Mouse (Mus musculus): ENCODE measurements around the gene Faf1. TPM values are rescaled to one million over a fixed set of nuclear protein-coding genes. Genes with fewer than 3 reads are reported as not detected.

Faf1 gene
- polyA plus RNA-seq (2012; rRNA removed): 11.1 and 16.0 TPM in 2 replicates

DNA sequence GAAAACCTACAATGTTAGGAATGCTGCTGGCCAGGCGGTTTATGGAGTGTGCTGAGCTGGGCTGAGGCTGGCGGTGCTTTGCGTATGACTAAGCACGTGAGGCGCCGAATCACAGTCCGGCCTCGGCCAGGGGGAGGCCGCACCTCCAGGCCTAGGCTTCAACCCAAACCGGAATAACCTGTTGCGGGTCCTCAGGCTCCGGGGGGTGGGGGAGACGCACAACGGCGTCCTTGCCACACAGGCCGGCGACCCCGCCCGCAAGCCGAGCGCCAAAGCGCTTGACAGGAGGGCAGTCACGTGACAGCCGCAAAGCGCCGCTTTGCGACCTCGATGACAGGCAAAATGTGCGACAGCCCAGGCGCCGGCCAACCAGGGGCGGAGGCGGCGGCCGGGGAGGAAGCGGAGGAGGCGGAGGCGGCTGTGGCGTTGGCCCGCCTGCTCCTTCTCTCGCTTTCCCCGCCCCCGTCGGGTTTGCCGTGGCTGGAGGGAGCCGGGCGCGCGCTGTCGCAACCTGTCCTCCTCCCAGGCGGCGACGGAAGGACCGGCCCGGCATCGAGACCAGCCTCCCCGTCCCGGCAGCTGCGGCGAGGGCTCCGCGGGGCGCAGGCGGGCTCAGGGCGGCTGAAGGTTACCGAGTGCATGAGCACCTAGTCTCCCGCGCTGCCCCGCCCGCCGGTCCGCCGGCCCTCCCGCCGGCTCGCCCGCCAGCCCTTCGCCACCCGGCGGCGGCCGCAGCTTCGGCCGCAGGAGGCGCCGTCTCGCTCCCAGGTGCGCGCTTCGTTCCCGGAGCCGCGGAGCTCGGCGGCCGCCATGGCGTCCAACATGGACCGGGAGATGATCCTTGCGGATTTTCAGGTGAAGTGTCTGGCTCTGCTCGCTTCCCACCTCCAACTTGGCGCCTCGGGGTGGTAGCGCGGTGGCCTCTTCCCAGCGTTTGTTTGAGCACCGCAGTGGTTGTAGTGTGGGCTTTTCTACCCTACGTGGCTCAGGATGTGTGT lies at the start of gene Faf1:
Gene Faf1, plus strand, starts transcription at position 371 of the 998 bp plus-strand sequence.
- no peaks in the 10 kb centered on the region for H3K36me3 ChIP-seq (ENCODE audit: control insufficient read depth, insufficient read depth, low read length)
- under 1% methylated on average over 107 of the region's 107 CpGs for WGBS
- peak; percentile 98 for DNase-seq
- H3K4me3 ChIP-seq (ENCODE audit: control insufficient read depth, insufficient read depth, low read length): peak within 1 kb of the TSS; percentile 81
- H3K27me3 ChIP-seq (ENCODE audit: control insufficient read depth, insufficient read depth, low read length): no peaks in the 10 kb centered on the region
- no peaks in the 10 kb centered on the region for H3K4me1 ChIP-seq (replicated peaks; ENCODE audit: control insufficient read depth, insufficient read depth, low read length)
- peak within 1 kb of the TSS; percentile 73 for H3K27ac ChIP-seq (ENCODE audit: control insufficient read depth, insufficient read depth, low read length)
- TF ChIP-seq CTCF (IDR thresholded peaks at IDR 0.05; ENCODE audit: borderline replicate concordance, control insufficient read depth, extremely low read depth, insufficient read depth, low read length, poor library complexity) (peak; percentile 21; the same call in 1 of the 2 replicates), POLR2A (IDR thresholded peaks at IDR 0.05; ENCODE audit: control insufficient read depth, extremely low read depth, insufficient read depth, low read length, poor library complexity) (peak; percentile 90)

DNA sequence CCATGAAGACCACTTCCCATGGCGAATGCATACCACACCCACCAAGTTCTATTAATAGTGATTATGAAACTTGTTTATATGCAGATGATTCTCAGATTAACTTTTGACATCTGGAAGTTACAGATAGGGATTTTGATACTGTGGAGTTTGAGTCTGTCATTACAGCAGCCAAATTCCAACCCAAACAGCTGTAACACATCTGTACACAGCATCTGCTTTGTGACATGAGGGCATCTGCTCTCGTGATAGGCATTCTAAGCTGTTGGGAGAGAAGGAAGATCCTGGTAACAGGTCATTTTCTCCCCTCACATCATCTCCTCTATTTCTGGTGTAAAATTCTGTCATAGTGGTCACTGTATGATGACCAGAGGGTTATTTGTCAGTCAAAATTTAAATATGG lies 46.2 kb upstream of the Faf1 start:
- Histone ChIP-seq H3K27ac (ENCODE audit: control insufficient read depth, insufficient read depth, low read length) (no peak overlapping the region), H3K36me3 (ENCODE audit: control insufficient read depth, insufficient read depth, low read length) (no peaks in the 10 kb centered on the region), H3K4me3 (ENCODE audit: control insufficient read depth, insufficient read depth, low read length) (no peak overlapping the region), H3K27me3 (ENCODE audit: control insufficient read depth, insufficient read depth, low read length) (no peaks in the 10 kb centered on the region), H3K4me1 (replicated peaks; ENCODE audit: control insufficient read depth, insufficient read depth, low read length) (no peaks in the 10 kb centered on the region)
- no peak for DNase-seq
- no peak for TF ChIP-seq POLR2A (IDR thresholded peaks at IDR 0.05; ENCODE audit: control insufficient read depth, extremely low read depth, insufficient read depth, low read length, poor library complexity)
- no peak for TF ChIP-seq CTCF (IDR thresholded peaks at IDR 0.05; ENCODE audit: borderline replicate concordance, control insufficient read depth, extremely low read depth, insufficient read depth, low read length, poor library complexity)
- 65% methylated on average over 2 of the region's 2 CpGs for WGBS

DNA sequence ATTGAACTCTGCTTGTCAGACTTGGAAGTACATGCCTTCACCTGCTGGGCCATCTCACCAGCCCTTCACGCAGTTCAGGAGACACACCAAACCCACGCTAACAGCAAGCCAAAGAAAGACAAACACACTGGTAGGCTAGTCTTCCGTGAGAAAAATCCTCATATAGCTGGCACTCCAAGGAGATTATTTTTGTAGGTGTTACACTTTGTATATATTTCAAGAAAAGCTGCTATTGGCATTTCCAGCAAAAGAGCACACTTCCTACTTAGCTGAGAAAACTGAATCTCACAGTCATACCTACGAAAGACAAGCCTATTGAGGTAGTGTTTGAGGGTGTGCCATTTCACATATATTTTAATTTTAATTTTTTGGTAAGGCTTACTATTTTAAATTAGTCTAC lies 45.4 kb upstream of the Faf1 start:
- Histone ChIP-seq H3K27ac (ENCODE audit: control insufficient read depth, insufficient read depth, low read length) (no peak overlapping the region), H3K4me1 (replicated peaks; ENCODE audit: control insufficient read depth, insufficient read depth, low read length) (no peaks in the 10 kb centered on the region), H3K36me3 (ENCODE audit: control insufficient read depth, insufficient read depth, low read length) (no peaks in the 10 kb centered on the region), H3K27me3 (ENCODE audit: control insufficient read depth, insufficient read depth, low read length) (no peaks in the 10 kb centered on the region), H3K4me3 (ENCODE audit: control insufficient read depth, insufficient read depth, low read length) (no peak overlapping the region)
- 95% methylated on average over 4 of the region's 4 CpGs for WGBS
- DNase-seq: no peak
- TF ChIP-seq POLR2A (IDR thresholded peaks at IDR 0.05; ENCODE audit: control insufficient read depth, extremely low read depth, insufficient read depth, low read length, poor library complexity) (no peak), CTCF (IDR thresholded peaks at IDR 0.05; ENCODE audit: borderline replicate concordance, control insufficient read depth, extremely low read depth, insufficient read depth, low read length, poor library complexity) (no peak)

- peak; percentile 24 for DNase-seq
- WGBS: 96% methylated on average over 2 of the region's 2 CpGs
These were observed 41.4 kb upstream of the Faf1 start for GRCm38 (mm10) chr4:109634971-109635370.

GRCm38 (mm10) chr4:109639356-109639755 lies 37.0 kb upstream of the Faf1 start:
- no peak overlapping the region for H3K27ac ChIP-seq (ENCODE audit: control insufficient read depth, insufficient read depth, low read length)
- no peak for DNase-seq
- TF ChIP-seq POLR2A (IDR thresholded peaks at IDR 0.05; ENCODE audit: control insufficient read depth, extremely low read depth, insufficient read depth, low read length, poor library complexity) (no peak), CTCF (IDR thresholded peaks at IDR 0.05; ENCODE audit: borderline replicate concordance, control insufficient read depth, extremely low read depth, insufficient read depth, low read length, poor library complexity) (no peak)
- no peak overlapping the region for H3K4me3 ChIP-seq (ENCODE audit: control insufficient read depth, insufficient read depth, low read length)
- 61% methylated on average over 9 of the region's 9 CpGs for WGBS
- H3K36me3 ChIP-seq (ENCODE audit: control insufficient read depth, insufficient read depth, low read length): no peaks in the 10 kb centered on the region
- no peaks in the 10 kb centered on the region for H3K4me1 ChIP-seq (replicated peaks; ENCODE audit: control insufficient read depth, insufficient read depth, low read length)
- H3K27me3 ChIP-seq (ENCODE audit: control insufficient read depth, insufficient read depth, low read length): no peaks in the 10 kb centered on the region

More at GRCm38 (mm10) chr4:109634971-109635370, 41.4 kb upstream of the Faf1 start:
- TF ChIP-seq POLR2A (IDR thresholded peaks at IDR 0.05; ENCODE audit: control insufficient read depth, extremely low read depth, insufficient read depth, low read length, poor library complexity) (no peak), CTCF (IDR thresholded peaks at IDR 0.05; ENCODE audit: borderline replicate concordance, control insufficient read depth, extremely low read depth, insufficient read depth, low read length, poor library complexity) (no peak)
- Histone ChIP-seq H3K27me3 (ENCODE audit: control insufficient read depth, insufficient read depth, low read length) (no peaks in the 10 kb centered on the region), H3K4me1 (replicated peaks; ENCODE audit: control insufficient read depth, insufficient read depth, low read length) (no peaks in the 10 kb centered on the region), H3K36me3 (ENCODE audit: control insufficient read depth, insufficient read depth, low read length) (no peaks in the 10 kb centered on the region), H3K27ac (ENCODE audit: control insufficient read depth, insufficient read depth, low read length) (no peak overlapping the region), H3K4me3 (ENCODE audit: control insufficient read depth, insufficient read depth, low read length) (no peak overlapping the region)

DNA sequence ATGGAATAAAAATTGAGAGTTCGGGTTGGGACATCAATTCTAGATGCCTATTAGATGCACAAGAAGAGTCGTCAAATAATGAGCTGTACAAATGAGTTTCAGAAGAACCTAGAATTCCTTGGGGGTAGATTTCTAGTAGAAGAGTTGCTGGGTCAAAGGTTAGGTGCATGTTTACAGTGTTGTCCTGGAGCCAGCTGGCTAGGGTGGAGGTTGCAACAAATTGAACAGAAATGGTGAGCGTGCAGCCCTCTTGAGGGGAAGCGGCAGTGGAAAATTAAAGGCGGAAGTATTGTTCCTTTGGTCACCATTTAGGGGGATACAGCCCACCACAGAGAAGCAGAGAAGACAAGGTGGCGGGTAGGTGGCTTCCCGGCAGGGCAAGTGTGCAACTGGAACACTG lies 36.2 kb upstream of the Faf1 start:
- Histone ChIP-seq H3K4me1 (replicated peaks; ENCODE audit: control insufficient read depth, insufficient read depth, low read length) (no peaks in the 10 kb centered on the region), H3K27ac (ENCODE audit: control insufficient read depth, insufficient read depth, low read length) (no peak overlapping the region), H3K27me3 (ENCODE audit: control insufficient read depth, insufficient read depth, low read length) (no peaks in the 10 kb centered on the region), H3K36me3 (ENCODE audit: control insufficient read depth, insufficient read depth, low read length) (no peaks in the 10 kb centered on the region), H3K4me3 (ENCODE audit: control insufficient read depth, insufficient read depth, low read length) (no peak overlapping the region)
- no peak for DNase-seq
- no peak for TF ChIP-seq POLR2A (IDR thresholded peaks at IDR 0.05; ENCODE audit: control insufficient read depth, extremely low read depth, insufficient read depth, low read length, poor library complexity)
- TF ChIP-seq CTCF (IDR thresholded peaks at IDR 0.05; ENCODE audit: borderline replicate concordance, control insufficient read depth, extremely low read depth, insufficient read depth, low read length, poor library complexity): no peak
- 95% methylated on average over 7 of the region's 7 CpGs for WGBS
